Mouse (Mus musculus) cerebellum, adult 2 months (tissue): ENCODE results near the gene Col26a1.
A peak's percentile ranks its signal among the peaks of the same experiment; 100 is the strongest.

Experiments
- CTCF ChIP-seq: fragments of 200-500 bp; IDR thresholded peaks from 2 replicates; pipeline ENCODE4 v1.5.1; 2011; ENCODE audit warnings: low read depth, mild to moderate bottlenecking, control low read depth, low read length, moderate library complexity, borderline replicate concordance; ENCODE audit not compliant: insufficient read depth
- POLR2A ChIP-seq: fragments of 200-500 bp; IDR thresholded peaks from 2 replicates; pipeline ENCODE4 v1.6.1; 2011; ENCODE audit warnings: low read length, control low read depth, borderline replicate concordance; ENCODE audit not compliant: insufficient read depth

DNA sequence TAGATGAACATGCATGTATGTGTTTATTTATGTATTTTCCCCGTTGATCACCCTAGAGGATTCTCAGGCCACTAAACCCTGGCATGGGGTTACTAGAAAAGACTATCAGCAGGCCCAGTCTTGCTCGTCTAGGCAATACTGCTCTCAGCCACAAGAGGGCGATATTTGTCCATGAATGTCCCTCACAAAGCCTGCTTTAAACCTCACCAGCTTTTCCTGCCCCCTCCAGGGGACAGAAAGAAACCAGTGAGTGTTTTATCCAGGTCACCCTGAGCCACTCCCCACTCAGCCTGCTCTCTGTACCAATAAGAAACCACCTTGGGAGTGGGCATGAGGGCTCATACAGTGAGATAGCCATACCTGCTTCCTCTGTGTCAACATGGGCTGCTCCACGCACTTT is 46.1 kb upstream of the Col26a1 start:
- TF ChIP-seq POLR2A: no peak
- TF ChIP-seq CTCF: peak; percentile 87
